Mouse (Mus musculus) heart, postnatal 0 days (tissue): ENCODE results near the gene Rpn1. TPM values are rescaled to one million over a fixed set of nuclear protein-coding genes. Genes with fewer than 3 reads are reported as not detected.
"Not testable (repeated sequence)": the region's sequence is repeated elsewhere in the genome, so short reads cannot be mapped to it uniquely, and the experiment has no call there.

Source experiments
- ATAC-seq: fragments of 200-750 bp; cut with Nextera tagmentation; 2 replicates; pipeline ENCODE4 v1.8.0; 2017; ENCODE audit warnings: low read depth, moderate number of reproducible peaks, moderate library complexity; ENCODE audit not compliant: insufficient read depth
- DNase-seq: peaks from one replicate; pipeline ENCODE4 v3.0.0-alpha.2; 2016; ENCODE audit warnings: low spot score
- H3K27ac ChIP-seq: fragments of 300-500 bp; sonication (generic); 2 replicates; pipeline ENCODE4 v1.5.1; 2014; ENCODE audit warnings: low read depth, mild to moderate bottlenecking
- H3K27me3 ChIP-seq: fragments of 300-500 bp; sonication (generic); 2 replicates; pipeline ENCODE4 v1.6.1; 2014; ENCODE audit warnings: low read length, mixed read lengths; ENCODE audit not compliant: control insufficient read depth, insufficient read depth
- H3K36me3 ChIP-seq: fragments of 300-500 bp; sonication (generic); replicated peaks from 2 replicates; pipeline ENCODE4 v1.6.1; 2014; ENCODE audit warnings: low read length, mixed read lengths; ENCODE audit not compliant: control insufficient read depth, insufficient read depth
- H3K4me1 ChIP-seq: fragments of 300-500 bp; sonication (generic); 2 replicates; pipeline ENCODE4 v1.6.1; 2014; ENCODE audit warnings: antibody characterized with exemption; ENCODE audit not compliant: control insufficient read depth, insufficient read depth
- H3K4me2 ChIP-seq: fragments of 300-500 bp; sonication (generic); 2 replicates; pipeline ENCODE4 v1.6.1; 2014; ENCODE audit warnings: low read depth, mild to moderate bottlenecking, low read length, moderate library complexity
- H3K4me3 ChIP-seq: fragments of 300-500 bp; sonication (generic); 2 replicates; pipeline ENCODE4 v1.5.1; 2014; ENCODE audit warnings: low read depth, low read length
- H3K9ac ChIP-seq: fragments of 300-500 bp; sonication (generic); replicated peaks from 2 replicates; pipeline ENCODE4 v1.6.1; 2014; ENCODE audit warnings: low read depth, low read length, mixed read lengths
- H3K9me3 ChIP-seq: fragments of 300-500 bp; sonication (generic); replicated peaks from 2 replicates; pipeline ENCODE4 v1.6.1; 2016; ENCODE audit warnings: low read length; ENCODE audit not compliant: control insufficient read depth
- CTCF ChIP-seq: IDR thresholded peaks from 2 replicates; pipeline ENCODE4 v1.5.1; 2016; ENCODE audit warnings: antibody characterized with exemption, control low read depth, low read depth
- EP300 ChIP-seq: IDR thresholded peaks from 2 replicates; pipeline ENCODE4 v1.6.1; 2016; ENCODE audit warnings: antibody characterized with exemption, low read depth
- WGBS: fragments of 180-500 bp; shearing (Covaris S2); extraction: QIAGEN DNeasy Blood & Tissue Kit; methylation state at CpG from one replicate; pipeline ENCODE4 v1.1.7; 2014; 5-methylcytosine and 5-hydroxymethylcytosine counted together
- polyA plus RNA-seq: library from polyadenylated mRNA; unstranded; fragments of >200 nt; fragmentation: Nextera tagmentation; extraction: Ambion mirVana; gene quantifications from 2 replicates; pipeline ENCODE4 v1.2.1, GENCODE M21; 2015
- total RNA-seq: library from RNA; depleted of rRNA; stranded (reverse); fragments of >200 nt; gene quantifications from 2 replicates; pipeline ENCODE4 v1.2.3, GENCODE M21; 2014; ENCODE audit warnings: low replicate concordance

Gene Rpn1
- total and polyA plus RNA-seq, 2 experiments from 2014 or later, result 99.0 to 133 TPM

DNA sequence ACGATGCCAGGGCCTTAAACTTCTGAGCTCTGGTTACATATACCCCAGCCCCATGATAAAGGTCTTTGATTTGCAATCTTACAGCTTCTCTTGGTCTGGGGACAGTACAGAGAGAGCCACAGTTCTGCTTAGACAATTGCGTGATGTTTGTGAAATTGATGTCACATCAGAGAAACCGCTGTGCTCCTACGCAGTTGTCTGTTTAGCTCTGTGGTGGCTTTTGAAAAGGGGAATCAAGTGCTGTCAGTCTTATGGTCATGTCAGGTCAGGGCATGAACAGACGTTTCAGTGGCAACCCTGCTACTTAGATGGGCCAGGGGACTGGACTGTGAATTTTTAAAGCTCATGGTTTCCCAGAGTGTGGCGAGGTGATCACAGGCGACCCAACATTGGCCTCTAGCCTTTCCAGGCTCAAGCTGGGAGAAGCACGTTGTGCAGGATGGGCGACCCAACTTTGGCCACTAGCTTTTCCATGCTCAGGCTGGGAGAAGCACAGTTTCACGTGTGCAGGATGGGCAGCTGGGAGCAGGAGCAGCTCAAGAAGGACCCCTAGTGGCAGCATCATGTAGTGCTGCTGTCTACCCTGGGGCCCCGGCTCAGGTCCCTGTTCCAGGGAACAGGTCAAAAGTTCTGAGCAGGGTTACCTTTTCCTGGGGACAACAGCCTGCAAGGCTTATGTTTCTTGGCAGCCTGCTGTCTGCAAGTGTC is 39.0 kb downstream of the Rpn1 start:
- no peak for DNase-seq
- TF ChIP-seq EP300 (no peak), CTCF (peak; percentile 39)
- Histone ChIP-seq H3K9ac (no peak overlapping the region), H3K4me2 (no peak overlapping the region), H3K4me1 (no peaks in the 10 kb centered on the region), H3K36me3 (no peaks in the 10 kb centered on the region), H3K4me3 (no peak overlapping the region), H3K9me3 (no peaks in the 10 kb centered on the region), H3K27ac (no peak overlapping the region), H3K27me3 (peaks cover 30% of the 10 kb centered on the region)
- WGBS, result 42% methylated on average over 11 of the region's 11 CpGs
- peak; percentile 39; the same call in 1 of the 2 replicates for ATAC-seq

DNA sequence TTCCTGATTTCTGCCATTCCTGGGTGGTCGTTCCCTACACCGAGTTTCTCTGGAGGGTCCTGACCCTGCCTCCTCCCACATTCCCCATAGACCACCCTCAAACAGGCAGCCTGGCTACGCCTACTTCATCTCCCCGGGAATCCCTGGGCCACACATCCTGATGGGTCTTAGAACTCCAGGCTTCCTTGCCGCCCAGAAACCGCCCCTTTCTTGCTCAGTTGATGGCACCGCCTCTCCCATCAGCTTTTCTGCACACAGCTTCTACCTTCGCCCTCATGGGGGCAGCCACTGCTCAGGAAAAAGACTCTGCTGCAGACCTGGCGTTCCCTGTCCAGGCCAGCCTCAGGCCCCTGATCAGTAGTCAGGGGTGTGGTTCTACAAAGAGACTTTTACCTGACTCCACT is 39.6 kb downstream of the Rpn1 start:
- H3K9me3 ChIP-seq, result no peaks in the 10 kb centered on the region
- DNase-seq (peak; percentile 84), ATAC-seq (peak; percentile 87)
- H3K4me1 ChIP-seq, result no peaks in the 10 kb centered on the region
- no peak overlapping the region for H3K9ac ChIP-seq
- H3K27me3 ChIP-seq, result peaks cover 33% of the 10 kb centered on the region
- no peaks in the 10 kb centered on the region for H3K36me3 ChIP-seq
- H3K4me2 ChIP-seq, result no peak overlapping the region
- no peak overlapping the region for H3K4me3 ChIP-seq
- 2% methylated on average over 9 of the region's 9 CpGs for WGBS
- H3K27ac ChIP-seq, result no peak overlapping the region
- peak; percentile 84 for TF ChIP-seq CTCF
- TF ChIP-seq EP300, result no peak

DNA sequence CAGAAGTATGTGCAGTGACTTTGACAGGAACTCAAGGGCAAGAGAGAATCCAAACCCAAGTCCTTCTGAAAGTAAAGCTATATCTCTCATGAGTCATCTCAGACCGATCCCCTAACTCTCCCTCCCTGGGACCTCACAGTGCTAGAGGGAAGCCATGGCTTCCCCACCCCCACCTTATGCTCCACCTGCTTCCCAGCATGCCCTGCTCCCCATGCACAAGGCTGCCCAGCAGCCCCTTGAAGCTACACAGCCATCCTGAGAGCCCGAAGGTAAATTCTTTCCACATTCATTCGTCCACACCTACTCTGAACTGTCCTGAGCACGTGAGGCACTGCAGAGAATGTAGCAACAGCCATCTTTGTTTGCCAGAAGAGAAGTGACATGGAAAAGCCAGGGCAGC is 40.3 kb downstream of the Rpn1 start:
- H3K27ac ChIP-seq, result no peak overlapping the region
- H3K27me3 ChIP-seq, result peaks cover 40% of the 10 kb centered on the region
- DNase-seq (no peak), ATAC-seq (no peak)
- H3K4me2 ChIP-seq, result no peak overlapping the region
- H3K4me1 ChIP-seq, result no peaks in the 10 kb centered on the region
- no peak overlapping the region for H3K4me3 ChIP-seq
- no peaks in the 10 kb centered on the region for H3K9me3 ChIP-seq
- TF ChIP-seq CTCF, result no peak
- TF ChIP-seq EP300, result no peak
- H3K9ac ChIP-seq, result no peak overlapping the region
- WGBS, result 64% methylated on average over 4 of the region's 4 CpGs
- no peaks in the 10 kb centered on the region for H3K36me3 ChIP-seq

DNA sequence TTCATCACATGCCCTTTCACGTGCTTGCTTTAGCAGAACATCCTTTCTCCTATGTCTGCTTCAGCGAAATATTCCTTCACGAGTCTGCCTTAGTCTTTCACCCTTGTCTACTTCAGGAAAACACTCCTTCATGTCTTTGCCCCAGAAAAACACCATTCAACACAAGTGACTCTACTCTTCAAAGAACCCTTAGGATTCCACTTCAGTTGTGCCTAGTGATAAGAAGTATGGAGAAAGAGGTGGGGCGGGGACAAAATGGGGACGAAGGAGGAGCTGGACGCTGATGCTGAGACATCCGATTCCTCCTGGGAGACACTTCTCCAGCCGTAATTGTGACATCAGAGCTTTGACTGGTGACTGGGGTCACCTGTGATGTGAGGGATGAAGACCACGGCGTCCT is 41.5 kb downstream of the Rpn1 start:
- not testable (repeated sequence) for H3K4me1 ChIP-seq, DNase-seq, H3K4me3 ChIP-seq, ATAC-seq, H3K36me3 ChIP-seq, H3K27ac ChIP-seq, H3K4me2 ChIP-seq, H3K9me3 ChIP-seq, H3K9ac ChIP-seq
- H3K27me3 ChIP-seq, result peaks cover 51% of the 10 kb centered on the region
- 86% methylated on average over 10 of the region's 10 CpGs for WGBS

DNA sequence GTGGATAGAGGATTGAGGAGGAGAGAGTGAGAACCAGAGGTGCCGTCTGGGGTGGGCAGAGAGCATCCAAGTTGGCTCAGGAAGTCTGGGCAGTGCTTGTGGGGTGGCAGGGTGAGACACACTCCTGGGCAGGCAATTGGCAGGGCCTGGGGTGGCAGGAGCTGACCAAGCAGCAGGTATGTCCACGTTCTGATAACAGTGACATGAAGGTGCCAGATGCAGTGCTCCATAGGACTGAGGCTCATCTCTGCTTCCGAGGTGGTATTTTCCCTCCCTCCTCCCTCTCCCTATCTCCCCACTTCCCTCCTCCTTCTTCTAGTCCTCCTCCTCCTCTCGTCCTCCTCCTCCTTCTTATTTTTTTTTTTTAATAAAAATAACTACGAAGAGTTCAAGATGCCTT is 47.2 kb downstream of the Rpn1 start:
- Histone ChIP-seq H3K27me3 (peaks cover 58% of the 10 kb centered on the region), H3K9ac (no peak overlapping the region), H3K27ac (no peak overlapping the region), H3K4me3 (no peak overlapping the region), H3K36me3 (no peaks in the 10 kb centered on the region), H3K4me2 (no peak overlapping the region), H3K4me1 (peaks cover 11% of the 10 kb centered on the region; the same call in 1 of the 2 replicates), H3K9me3 (no peaks in the 10 kb centered on the region)
- no peak for TF ChIP-seq CTCF
- no peak for TF ChIP-seq EP300
- ATAC-seq (no peak), DNase-seq (no peak)
- WGBS, result 20% methylated on average over 5 of the region's 5 CpGs

DNA sequence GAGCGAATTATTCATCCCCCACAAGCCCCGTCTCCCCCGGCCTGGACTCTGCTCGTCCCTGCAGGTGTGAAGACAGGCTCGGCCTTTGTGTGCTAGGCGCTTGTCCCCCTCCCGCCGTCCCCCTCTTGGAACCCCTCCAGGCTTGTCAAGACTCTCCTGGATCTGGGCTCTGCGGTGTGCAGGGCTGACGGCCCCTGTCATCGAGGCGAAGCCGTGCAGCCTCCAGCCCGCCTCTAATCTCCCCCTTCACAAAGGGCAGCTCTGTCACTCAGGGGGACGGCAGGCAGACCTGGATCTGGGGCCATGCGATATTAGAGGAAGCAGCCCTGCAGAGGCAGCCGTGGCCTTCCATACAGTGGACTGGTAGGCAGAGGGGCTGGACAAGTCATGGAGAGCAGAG is 47.8 kb downstream of the Rpn1 start:
- peak; percentile 38 for DNase-seq
- peaks cover 11% of the 10 kb centered on the region; the same call in 1 of the 2 replicates for H3K4me1 ChIP-seq
- ATAC-seq, result peak; percentile 75
- TF ChIP-seq EP300 (no peak), CTCF (no peak)
- no peak overlapping the region for H3K4me3 ChIP-seq
- H3K9ac ChIP-seq, result peak overlapping the region; percentile 30; the same call in 1 of the 2 replicates
- H3K27me3 ChIP-seq, result peaks cover 63% of the 10 kb centered on the region
- WGBS, result 10% methylated on average over 17 of the region's 17 CpGs
- H3K27ac ChIP-seq, result no peak overlapping the region
- no peaks in the 10 kb centered on the region for H3K36me3 ChIP-seq
- H3K9me3 ChIP-seq, result no peaks in the 10 kb centered on the region
- peak overlapping the region; percentile 43 for H3K4me2 ChIP-seq
